Mouse (Mus musculus) CD4-positive, CD25-positive, alpha-beta regulatory T cell (primary cell): ENCODE measurements around the gene Taf9b. TPM values are rescaled to one million over a fixed set of nuclear protein-coding genes. Genes with fewer than 3 reads are reported as not detected.

Experiments used
- polyA plus RNA-seq: library from polyadenylated mRNA; unstranded; fragments of 100-300 nt; shearing (Covaris generic); gene quantifications from one replicate; pipeline ENCODE4 v1.2.1, GENCODE M21; 2017

The Taf9b gene
- polyA plus RNA-seq = 33.7 TPM

GRCm38 (mm10) chrX:106221058-106221457 lies at the start of gene Taf9b:
Gene Taf9b, minus strand, starts transcription at chrX:106221158.

DNA sequence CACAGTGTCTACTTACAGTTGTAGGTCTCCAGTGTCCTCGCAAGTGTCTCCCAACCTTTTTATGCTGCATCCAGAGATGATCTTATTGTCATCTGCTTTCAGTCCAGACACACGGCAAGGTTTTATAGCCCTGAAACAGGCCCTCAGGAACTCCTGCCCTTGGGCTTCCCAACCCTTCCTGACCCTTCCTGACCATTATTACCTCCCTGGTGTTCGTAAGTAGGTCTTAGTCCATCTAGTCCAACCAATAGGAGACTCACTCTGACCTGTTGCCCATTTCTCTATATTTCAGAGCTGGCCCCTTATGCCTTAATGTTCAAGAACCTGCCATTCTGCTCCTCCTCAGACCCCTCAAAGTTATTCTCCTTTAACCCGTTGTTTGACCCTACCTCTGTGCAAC lies 34.3 kb upstream of the Taf9b start, which contains the start of gene Fnd3c2:
TSS of gene Fnd3c2 (minus strand) at position 101 of the 400 bp plus-strand sequence.

GRCm38 (mm10) chrX:106186713-106187649 lies 34.0 kb downstream of the Taf9b start, which contains the start of gene Pgk1:
Gene Pgk1, plus strand, starts transcription at chrX:106187100.

Other genes starting within 250 kb of the Taf9b start
- gene Magt1, start 209.3 kb downstream of the Taf9b start, polyA plus RNA-seq = 42.9 TPM
- 290 TPM for gene Cox7b, start 205.5 kb downstream of the Taf9b start, polyA plus RNA-seq
- 10.9 TPM for gene Atp7a, start 193.9 kb downstream of the Taf9b start, polyA plus RNA-seq
- 0.11 TPM for gene Tlr13, start 78.0 kb downstream of the Taf9b start, polyA plus RNA-seq
- 109 TPM for gene Pgk1, start 34.1 kb downstream of the Taf9b start, polyA plus RNA-seq
- not detected for gene Fnd3c2, start 34.2 kb upstream of the Taf9b start, polyA plus RNA-seq